Mouse (Mus musculus) cerebellum, adult 11-12 months (tissue): Measurements from ENCODE around the gene Fbxo42.

Experiments used
- DNase-seq: peaks from one replicate; pipeline ENCODE4 v3.0.0; 2022

Fbxo42 gene

GRCm38 (mm10) chr4:141178500-141178899, 30.8 kb downstream of the Fbxo42 start:
- DNase-seq: no peak

- DNase-seq: no peak
Measured at GRCm38 (mm10) chr4:141180831-141181230, 33.1 kb downstream of the Fbxo42 start.

DNA sequence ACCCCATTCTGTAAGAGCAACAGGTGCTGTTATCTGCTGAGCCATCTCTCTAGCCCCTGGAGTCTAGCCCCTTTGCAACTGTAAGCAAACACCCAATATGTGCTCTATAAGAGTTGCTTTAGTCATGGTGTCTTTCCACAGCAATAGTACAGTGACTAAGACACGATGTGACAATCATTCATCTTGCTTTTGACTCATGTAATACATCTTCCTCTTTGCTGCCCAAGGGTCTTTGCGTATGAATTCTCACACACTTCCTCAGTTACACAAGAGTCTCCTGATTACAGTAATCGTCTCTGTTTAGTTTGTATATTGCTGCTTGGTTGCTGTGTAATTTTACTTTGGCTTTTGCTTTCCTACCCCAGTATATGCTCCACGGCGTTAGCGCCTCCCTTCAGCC, 34.3 kb downstream of the Fbxo42 start:
- no peak for DNase-seq

DNA sequence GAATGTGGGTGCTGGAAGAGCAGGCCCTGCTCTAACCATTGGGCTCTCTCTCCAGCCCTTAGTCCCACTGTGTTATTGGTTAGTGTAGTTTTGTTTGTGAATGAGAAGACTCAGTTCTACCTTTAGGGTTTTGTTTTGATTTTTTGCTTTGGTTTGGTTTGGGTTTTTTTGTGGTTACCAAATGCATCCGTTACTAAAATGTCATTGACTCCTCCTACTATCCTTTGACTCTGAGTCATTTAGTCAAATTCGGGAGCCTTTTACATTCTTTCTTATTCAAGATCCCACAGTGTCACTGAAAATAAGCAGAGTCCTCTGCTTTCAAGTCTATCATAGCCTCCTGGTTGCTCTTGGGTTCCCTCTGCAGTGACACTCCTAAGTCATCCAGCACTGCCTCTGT, 36.2 kb downstream of the Fbxo42 start:
- no peak for DNase-seq

- no peak for DNase-seq
Measured at GRCm38 (mm10) chr4:141184426-141184825, 36.7 kb downstream of the Fbxo42 start.

DNA sequence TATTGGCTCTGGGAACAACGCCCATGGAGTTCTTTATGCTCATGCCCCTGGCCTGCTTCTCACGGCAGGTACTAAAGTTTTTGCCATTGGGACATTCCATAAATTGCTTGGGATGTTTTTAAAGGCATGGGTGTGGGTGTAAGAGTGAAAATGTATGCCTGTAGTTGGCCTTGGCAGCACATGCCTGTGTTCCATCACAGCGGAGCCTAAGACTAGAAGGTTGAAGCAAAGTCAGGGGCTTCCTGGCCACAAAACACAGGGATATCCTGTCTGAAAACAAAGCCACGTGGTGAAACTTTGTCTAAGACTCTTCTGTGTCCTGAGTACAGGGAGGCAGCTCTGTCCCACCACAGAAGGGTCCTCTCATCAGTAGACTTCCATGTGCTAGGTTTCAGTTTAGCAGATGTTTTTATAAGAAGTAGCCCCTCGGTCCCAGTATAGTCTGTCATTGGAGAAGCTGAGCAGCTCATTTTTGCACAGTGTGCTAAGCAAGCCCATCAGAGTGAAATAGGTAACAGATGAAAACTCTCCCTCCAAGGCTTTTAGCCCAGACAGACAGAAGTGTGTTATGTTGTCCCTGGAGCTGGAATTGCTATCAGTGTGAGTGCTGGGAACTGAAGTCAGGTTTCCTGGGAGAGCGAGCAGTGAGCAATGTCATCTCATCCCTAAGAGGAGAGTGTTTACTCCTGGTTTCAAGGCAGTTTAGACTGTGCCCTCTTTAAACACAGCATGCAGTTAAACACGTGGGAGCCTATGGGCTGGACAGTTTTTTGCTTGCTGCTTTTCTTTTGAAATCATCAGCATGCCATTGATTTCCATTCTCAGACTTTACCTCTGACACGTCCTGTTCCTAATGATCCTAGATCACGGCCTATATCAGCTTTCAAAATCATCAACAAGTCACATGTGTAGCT, 39.5 kb downstream of the Fbxo42 start:
- no peak for DNase-seq

DNA sequence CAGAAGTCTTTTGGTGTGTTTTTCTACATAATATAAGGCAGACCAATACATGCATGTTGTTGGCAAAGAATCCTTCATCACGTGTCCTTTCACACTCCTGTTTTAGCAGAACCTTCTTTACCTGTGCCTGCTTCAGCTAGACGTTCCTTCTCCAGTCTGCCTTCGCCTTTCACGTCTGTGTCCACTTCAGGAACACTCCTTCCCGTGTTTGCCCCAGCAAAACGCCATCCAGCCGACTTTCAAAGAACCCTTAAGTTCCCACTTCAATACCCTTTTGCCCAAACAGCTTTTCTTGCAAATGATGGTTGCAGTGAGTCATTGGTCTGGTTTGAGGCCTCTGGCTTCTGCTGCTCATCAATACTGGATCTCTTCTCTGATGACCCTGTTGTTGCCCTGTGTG, 43.6 kb downstream of the Fbxo42 start:
- DNase-seq: no peak

GRCm38 (mm10) chr4:141194553-141194952, 46.8 kb downstream of the Fbxo42 start:
- DNase-seq: no peak

- DNase-seq: no peak
Measured at GRCm38 (mm10) chr4:141196981-141197685, 49.4 kb downstream of the Fbxo42 start.

GRCm38 (mm10) chr4:141197686-141198035, 49.9 kb downstream of the Fbxo42 start:
- no peak for DNase-seq

- no peak for DNase-seq
Measured at GRCm38 (mm10) chr4:141200906-141201305, 53.2 kb downstream of the Fbxo42 start.

DNA sequence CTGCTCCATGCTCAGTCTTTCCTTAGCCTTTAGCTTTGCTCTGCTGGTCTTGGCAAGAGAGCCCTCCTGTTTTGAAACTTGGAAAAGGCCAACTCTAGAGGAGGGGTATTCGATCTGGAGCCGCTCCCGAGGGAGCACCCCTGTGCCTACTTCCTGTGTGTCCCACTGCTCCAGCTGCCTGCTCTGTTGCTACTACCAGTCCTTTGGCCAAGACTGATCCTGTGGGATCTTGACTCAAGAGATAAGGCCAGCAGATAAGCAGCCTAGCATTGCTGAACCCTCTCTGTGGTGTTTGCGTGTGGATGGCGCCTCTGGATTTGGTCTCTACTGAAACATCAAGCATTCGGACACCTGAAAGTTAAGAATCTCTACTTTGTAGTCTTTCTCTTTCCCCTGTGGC, 54.5 kb downstream of the Fbxo42 start:
- no peak for DNase-seq

GRCm38 (mm10) chr4:141204580-141205061, 56.9 kb downstream of the Fbxo42 start:
- no peak for DNase-seq

GRCm38 (mm10) chr4:141207081-141207480, 59.4 kb downstream of the Fbxo42 start:
- DNase-seq: no peak

DNA sequence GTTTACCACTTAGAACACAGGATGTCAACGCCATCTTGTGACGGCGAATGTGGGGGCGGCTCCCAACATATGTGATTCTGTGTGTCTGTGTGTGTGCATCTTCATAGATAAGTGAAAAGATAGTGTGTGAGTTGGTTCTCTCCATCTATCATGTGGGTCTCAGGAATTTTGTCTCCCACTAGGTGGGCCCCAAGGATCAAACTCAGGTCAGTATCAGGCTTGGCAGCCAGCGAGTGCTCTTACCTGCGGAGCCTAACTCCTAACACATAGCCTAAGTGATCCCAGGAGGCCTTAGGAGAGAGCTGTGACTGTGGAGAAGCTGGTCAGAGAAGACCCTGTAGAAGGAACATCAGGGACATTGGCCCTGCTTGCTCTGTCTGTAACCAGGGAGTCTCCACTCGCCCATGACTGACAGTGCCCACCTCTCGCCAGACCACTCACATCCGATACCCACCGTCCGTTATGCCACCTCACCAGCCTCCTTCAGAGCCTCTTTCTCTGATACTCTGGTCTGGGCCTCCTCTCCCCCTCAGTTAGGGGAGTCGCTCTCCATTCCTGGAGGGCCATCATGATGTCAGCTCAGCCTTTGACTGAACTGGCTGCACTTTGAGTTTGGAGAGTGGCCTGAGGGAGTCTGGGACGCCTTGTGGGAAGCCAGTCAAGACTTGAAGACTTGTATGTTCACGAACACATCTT, 63.0 kb downstream of the Fbxo42 start:
- no peak for DNase-seq

DNA sequence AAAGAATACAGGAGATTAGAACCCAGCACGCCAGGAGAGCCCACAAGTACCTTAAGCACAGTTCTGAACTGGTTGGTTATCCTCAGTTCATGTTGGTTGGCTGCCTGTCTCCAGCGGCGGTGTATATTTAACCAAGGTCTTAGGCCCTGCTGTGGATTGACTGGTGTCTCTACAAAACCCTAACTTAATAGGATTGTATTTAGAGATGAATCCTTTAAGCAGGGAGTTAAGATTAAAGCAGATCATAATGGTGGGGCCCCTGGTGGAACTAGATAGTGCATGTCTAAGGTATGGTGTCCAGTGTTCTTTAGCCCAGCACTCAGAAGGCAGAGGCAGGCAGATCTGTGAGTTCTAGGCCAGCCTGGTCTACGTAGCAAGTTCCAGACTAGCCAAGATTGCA, 63.9 kb downstream of the Fbxo42 start:
- no peak for DNase-seq

DNA sequence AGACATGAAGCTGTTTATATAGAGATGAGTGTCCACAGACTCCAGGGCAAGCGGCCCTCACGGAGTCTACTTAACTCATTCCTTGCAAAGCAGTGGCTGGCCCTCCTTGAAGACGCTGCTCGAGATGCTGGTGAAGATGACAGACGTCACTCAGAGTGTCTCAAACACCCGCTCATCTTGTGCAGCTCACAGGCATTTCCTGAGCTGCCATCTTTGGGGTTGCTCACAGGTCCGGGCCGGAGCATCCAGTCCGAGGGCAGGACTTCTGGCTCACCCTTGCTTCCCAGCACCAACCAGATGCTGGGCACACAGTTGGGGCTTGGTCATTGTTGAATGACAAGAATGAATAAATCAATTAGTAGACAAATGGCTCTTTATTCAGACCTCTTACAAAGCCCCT, 65.2 kb downstream of the Fbxo42 start:
- DNase-seq: no peak

DNA sequence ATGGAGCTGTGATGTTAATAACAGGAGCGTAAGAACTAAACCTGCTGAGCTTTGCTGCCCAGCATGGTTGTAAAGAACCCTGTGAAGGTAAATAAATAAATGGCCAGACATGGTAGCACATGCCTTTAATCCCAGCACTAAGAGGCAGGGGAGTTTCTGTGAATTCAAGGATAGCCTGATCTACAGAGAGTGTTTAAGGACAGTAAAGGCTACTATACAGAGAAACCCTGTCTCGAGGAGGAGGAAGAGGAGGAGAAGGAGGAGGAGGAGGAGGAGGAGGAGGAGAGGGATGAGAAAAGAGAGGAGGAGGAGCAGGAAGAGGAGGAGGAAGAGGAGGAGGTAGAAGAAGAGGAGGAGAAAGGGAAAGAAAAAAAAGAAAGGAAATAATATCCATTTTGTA, 65.6 kb downstream of the Fbxo42 start:
- no peak for DNase-seq

DNA sequence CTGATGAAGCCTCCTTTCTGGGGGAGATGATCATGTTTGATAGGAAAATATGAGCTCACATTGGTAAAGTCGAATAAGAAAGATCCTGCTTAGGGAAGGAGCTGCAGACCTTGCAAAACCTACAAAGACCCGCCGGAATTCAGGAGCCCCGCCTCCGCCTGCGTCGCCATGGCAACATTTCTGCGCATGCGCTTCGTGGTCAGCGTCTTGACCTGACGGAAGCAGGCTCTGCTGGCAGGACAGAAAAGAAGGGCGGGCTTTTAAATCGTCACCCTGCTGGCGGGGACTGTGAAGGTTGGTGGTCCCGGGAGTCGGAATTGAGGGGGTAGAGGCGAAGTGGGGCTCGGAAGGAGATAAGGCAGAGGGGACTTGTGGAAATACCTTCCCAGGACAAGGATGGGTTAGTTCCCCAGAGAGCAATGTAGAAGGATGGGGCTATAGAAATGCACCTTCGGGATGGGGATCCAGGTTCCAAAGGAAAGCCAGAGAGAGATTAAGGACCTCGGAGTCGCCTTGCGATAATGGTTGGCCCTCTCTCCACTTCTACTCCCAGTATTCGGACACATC, 66.1 kb downstream of the Fbxo42 start, which contains the start of gene Rsg1:
Gene Rsg1 (plus strand): TSS at position 187 of the 567 bp plus-strand sequence.
- peak; percentile 92 for DNase-seq

GRCm38 (mm10) chr4:141214337-141214851, 66.7 kb downstream of the Fbxo42 start:
- peak; percentile 44 for DNase-seq

GRCm38 (mm10) chr4:141219583-141220213, 72.0 kb downstream of the Fbxo42 start:
- no peak for DNase-seq

GRCm38 (mm10) chr4:141221848-141222247, 74.1 kb downstream of the Fbxo42 start:
- DNase-seq: no peak
